Mouse (Mus musculus): Measurements from ENCODE around the gene Tax1bp1. TPM values are rescaled to one million over a fixed set of nuclear protein-coding genes. Genes with fewer than 3 reads are reported as not detected.

Tax1bp1 gene
- total RNA-seq, 2 experiments from 2014 or later: 115 to 127 TPM

DNA sequence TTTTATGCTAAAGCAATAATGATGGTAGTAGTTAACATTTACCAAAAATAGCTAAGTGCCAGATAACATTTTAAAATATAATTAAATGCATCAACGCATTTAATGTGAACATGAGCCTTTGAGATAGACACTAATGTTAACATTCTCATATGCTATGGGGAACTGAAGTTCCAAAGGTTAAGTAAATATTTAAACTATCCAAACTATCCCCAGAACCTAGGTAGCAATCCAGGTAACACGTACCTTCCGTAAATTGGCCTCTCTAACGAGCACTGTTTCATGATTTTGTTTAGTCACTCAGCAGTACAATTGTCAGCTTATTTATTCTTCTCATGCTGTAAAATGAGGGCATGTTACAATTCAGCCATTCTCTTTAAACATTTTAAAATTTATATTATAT is 13.6 kb upstream of the Tax1bp1 start:
- intact Hi-C loops (cut with DNase I): no loop called here
- no peak for DNase-seq

DNA sequence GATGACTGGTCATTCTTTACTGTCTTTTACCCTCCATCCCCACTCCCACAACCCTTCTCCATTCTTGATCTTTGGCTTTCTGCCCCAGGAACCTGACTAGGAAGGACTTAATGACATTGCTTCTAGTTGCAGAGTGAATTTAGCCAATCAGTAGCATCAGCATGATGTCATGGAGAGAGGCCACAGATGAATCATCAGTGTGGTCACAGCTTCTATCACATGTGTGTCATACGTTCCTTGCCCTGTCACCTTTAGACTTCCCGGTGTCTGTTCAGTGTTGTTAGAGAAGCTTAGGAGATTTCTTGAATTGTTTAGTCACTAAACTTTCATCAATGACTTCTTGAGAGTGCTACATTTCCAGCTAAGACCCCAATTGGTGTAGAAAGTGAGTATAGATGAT is 10.3 kb upstream of the Tax1bp1 start:
- DNase-seq: no peak
- intact Hi-C loops (cut with DNase I): no loop called here

DNA sequence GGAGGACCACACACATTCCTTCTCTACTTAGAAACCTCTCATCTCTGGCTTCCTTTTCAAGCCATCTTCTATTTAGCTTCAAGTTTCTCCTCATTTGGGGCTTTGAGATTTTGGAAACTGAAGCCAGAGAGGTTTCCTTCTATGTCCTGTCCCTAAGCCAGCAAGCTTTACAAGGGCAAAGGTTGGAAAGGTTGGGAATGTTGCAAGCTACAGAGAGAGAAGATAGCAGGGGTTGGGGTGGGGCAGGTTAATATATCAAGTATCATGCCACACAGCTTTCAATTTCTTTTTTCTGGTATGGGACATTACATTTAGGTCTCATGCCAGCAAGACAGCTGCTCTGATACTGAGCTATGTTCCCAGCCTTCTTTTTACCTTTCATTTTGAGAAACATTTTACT is 8.2 kb upstream of the Tax1bp1 start:
- intact Hi-C loops (cut with DNase I): no loop called here

DNA sequence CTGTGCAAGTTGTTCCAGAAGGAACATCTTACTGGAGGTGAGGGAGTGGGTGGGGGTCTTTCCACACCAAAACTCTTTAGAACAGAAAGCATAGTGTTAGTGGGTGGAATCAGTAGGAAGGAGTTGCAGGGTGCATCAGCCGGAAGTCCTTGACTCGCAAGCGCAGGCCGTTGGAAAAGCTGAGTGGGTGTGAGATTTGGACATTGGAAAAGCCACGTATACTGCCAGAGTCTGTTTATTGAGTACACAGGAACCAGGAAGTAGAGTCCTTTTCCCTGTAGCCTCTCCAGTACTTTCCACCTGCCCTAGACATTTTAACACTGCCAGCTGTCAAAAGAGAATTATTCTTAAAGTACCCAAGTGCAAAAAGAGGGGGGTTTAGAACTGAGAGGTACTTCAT is 5.7 kb upstream of the Tax1bp1 start:
- intact Hi-C loops (cut with DNase I): no loop called here
- no peak for DNase-seq

More for the DNA sequence above, 8.2 kb upstream of the Tax1bp1 start:
- DNase-seq: no peak

DNA sequence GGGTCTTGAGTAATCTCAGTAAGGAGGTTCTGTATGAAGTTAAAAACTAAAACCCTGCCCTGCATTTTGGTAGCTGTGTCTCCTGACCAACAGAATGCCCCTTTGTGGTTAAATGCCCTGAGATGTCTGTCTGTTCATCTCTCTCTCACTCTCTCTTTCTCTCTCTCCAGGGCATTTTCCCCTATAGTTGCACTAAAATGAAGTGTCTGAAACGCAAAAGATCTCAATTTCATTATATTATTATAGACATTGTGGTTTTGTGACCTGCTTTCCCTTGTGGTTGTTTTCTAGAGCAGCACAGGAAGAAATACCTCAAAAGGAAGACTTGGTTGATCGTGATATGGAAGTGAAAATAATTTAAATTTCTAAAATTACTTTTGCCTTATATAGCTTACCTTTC is 966 bp upstream of the Tax1bp1 start:
- DNase-seq: no peak
- intact Hi-C loops (cut with DNase I): loop anchor here (2.0 kb wide), 1 partner anchor 72 kb away; the partner anchor contains the start of gene Hibadh

DNA sequence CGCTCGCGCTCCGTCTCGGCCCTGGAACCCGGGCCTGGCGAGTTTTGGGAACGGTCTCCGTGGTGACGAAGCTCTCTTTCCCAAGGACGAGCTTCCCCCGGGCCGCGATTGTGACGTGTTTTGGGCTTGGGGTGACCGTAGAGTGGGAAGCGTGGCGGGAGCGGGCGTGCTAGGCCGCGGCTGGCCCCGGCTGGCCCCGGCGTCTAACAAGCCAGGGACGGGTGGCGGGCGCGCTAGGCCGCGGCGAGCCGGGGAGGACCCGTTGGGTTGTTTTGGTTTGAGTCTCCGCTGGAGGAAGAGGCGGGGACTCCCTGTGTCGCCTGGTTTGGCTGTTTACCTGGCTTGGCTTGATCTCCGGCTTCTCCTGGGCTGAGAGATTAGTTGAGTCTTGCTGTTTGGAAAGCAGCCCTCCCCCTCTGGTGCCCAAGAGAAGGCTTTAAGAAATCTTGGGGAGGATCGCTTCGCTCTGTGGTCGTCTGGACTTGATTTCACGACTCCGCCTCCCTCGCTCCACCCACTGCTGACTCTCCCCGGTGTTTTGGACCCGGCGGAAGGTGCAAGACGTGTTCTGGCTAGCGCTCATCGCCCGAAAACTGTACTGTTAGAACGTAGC is 474 bp downstream of the Tax1bp1 start:
- intact Hi-C loops (cut with DNase I): loop anchor here (2.0 kb wide), 1 partner anchor 73 kb away; the partner anchor contains the start of gene Hibadh

DNA sequence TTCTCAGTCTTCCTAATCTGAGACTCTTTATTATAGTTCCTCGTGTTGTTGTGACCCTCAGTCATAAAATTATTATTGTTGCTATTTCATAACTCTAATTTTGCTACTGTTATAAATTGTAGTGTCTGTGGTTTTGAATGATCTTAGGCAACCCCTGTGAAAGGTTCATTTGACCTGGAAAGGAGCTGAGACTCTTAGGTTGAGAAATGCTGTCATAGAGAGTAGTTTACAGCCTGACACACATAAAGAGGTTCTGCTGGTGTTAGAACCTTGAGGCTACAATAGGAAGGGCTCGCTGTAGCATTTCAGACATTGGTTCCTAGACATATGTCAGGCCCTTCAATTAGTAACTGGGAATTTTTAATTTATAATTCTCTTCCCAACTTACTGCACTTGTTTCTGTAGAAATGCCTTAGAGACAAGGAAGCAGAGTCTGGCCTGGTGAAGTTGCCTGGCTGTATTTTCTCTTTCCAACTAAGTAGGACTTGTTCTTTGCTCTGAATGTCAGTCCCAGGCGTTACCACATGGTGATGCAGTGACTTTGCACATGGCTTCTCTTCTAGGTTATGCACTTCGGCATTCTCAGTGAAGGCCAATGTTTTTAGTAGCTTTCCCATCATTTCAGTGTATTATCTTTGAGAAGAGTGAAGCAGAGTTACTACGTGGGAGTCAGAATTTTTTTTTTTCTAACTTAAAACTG is 4.1 kb downstream of the Tax1bp1 start:
- peak in 1 of 2 experiments; percentile 10 for DNase-seq
- intact Hi-C loops (cut with DNase I): no loop called here

More for the DNA sequence above, 474 bp downstream of the Tax1bp1 start:
- peak; percentile 71 to 72 for DNase-seq

DNA sequence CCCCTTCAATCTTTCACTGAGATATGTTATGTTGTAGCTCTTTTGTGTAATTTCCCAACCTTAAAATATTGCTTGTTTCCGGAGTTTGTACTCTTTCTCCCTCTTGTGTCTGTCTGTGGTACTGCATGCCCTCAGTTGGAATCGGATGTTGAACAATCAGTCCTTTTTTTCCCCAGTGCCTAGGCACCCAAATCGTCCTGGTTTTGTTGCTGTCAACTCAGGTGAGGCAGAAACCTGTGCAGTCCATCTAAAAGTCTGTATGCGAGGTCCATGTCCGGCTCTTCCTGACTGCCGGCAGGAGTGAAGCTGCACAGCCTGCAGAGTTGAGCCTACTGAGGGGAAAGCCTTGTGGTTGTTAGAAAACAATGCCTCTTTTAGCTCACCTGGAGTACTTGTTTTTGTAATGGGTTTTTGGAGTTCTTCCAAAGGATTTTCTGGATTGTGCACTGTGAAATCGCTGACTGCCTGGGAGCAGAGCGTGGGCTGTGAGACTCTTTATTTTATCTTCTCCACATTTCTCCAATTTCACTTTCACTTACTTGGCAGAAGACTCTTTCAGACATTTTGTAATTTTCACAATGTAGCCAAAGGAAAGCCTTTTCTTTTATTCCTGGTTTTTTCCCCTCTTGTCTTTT is 11.4 kb downstream of the Tax1bp1 start:
- intact Hi-C loops (cut with DNase I): loop anchor here (1.0 to 5.0 kb wide), 4 partner anchors 62 to 468 kb away; no protein-coding TSS in a partner anchor
- DNase-seq: peak; percentile 56 to 80

DNA sequence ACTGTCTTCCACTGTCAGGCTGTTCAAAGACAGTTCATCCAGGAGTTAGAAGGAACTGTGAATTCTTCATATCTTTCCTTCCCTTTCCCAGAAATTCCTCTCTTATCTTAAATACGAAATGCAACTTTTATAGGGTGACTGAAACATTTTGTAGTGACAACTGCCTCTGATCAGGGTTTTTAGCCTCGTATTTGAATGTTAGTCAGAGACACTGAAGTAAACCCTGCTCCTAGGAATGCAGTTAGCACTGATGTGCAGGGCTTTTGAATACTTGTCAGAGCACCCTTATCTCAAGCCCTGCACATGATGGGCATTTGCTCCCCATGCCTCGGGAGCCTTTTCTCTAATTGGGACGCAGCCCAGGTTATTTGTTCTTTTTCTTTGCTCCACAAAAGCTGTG is 16.8 kb downstream of the Tax1bp1 start:
- DNase-seq: peak in 1 of 2 experiments; percentile 6
- intact Hi-C loops (cut with DNase I): loop anchor here (5.0 kb wide), 1 partner anchor 187 kb away; no protein-coding TSS in a partner anchor

DNA sequence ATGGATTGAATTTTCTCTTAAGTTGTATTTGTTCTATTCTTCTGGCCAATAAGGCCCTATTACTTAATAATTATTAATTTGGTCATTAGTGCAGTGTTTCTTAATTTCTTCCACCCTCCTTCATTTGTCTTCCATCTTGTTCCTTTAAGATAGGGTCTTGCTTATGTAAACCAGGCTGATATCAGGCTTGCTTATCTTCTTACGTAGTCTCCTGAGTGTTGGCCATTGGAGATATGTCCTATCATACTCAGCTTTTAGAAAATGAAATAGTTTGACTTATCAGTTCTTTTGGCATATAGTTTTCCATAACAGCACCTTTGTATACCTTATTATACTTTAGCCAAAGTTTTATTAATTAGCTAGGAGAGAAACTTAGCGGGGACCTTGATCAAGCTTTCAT is 21.1 kb downstream of the Tax1bp1 start:
- DNase-seq: no peak
- intact Hi-C loops (cut with DNase I): loop anchor here (5.0 kb wide), 1 partner anchor 183 kb away; no protein-coding TSS in a partner anchor

DNA sequence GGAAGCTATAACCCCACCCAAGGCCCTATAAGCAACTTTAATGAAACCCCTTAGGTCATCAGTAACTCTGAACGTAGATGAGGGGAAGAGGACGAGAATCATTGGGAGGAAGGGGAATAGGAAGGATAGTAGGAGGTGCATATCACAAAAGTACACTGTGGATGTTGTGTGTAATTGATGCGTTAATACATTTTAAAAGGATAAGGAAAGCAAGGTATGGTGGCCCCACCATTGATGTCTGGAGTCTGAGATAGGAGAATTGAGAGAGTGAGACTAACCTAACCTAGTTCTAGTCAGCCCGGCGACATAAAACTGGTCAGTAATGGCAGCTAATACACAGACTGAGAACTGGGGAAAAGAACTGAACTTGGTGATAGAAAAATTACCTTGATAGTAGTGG is 39.3 kb downstream of the Tax1bp1 start:
- DNase-seq: no peak
- intact Hi-C loops (cut with DNase I): no loop called here

DNA sequence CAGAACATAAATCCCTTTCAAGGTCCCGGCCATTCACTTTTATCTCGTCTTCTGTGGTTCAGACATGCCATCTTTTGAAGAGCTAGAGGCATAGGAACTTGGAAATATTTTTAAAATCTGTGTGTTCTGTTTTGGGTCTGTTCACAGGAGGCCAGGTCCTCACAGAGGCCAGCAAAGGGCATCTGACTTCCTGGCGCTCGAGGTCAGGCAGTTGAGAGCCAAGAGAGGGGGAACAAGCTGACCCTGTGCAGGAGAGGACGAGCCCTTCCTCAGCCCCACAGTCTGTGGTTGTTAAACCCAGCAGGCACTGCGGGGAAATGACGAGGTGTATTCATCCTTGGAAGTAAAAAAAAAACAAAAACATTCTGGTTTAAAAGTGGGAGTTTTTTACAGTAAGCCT is 51.7 kb downstream of the Tax1bp1 start:
- DNase-seq: no peak
- intact Hi-C loops (cut with DNase I): no loop called here

DNA sequence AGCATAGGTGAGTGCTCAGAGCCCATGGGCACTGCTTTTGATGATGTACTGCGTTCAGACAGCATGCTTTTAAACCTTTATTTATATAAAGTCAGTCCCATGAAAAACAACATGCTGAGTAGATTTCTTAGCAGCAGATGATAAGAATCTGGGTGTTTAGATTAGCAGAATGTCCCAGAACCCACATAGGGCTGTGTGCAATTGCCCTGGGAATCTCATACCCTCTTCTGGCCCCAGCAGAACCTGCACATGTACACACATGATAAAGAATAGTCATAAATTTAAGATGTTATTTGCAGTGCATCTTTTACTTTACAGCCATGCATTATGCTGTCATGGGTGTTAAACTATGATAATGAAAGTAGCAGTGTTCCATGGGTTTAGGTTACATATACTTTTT is 57.3 kb downstream of the Tax1bp1 start:
- no peak for DNase-seq
- intact Hi-C loops (cut with DNase I): no loop called here

DNA sequence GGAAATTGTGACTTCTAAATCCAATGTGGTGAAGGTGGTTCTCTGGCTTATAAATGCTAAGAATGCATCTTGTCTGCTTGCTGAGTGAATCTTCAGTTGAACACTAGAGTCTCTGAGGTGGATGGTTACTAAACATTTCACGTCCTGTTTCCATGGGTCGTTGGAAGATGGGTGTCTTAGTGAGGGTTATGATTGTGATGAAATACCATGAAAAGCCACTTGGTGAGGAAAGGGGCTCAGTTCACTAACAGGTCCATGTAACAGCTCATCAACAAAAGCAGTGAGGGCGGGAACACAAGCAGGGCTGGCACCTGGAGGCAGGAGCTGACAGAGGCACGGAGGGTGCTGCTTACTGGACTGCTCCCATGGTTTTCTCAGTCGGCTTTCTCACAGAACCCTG is 59.6 kb downstream of the Tax1bp1 start:
- intact Hi-C loops (cut with DNase I): no loop called here

DNA sequence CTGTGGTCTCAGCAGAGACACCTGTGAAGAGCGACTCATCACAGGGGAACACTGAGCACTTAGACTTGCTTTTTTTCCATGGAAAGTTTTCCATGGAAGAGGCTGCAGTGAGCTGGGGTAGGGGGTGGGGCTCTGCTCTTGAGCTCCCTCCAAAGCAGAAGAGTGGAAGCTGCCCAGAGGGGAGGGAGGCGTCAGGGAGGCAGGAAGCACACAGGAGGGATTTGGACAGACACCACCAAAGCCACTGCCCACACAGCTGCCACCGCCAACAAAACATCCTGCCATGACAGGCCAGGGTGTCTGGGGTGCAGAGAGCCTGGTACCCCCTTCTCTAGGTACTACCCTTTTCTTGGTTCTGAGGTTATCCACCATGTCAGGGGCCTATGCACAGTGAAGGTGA is 61.8 kb downstream of the Tax1bp1 start:
- DNase-seq: no peak
- intact Hi-C loops (cut with DNase I): no loop called here

More for the DNA sequence above, 59.6 kb downstream of the Tax1bp1 start:
- no peak for DNase-seq

DNA sequence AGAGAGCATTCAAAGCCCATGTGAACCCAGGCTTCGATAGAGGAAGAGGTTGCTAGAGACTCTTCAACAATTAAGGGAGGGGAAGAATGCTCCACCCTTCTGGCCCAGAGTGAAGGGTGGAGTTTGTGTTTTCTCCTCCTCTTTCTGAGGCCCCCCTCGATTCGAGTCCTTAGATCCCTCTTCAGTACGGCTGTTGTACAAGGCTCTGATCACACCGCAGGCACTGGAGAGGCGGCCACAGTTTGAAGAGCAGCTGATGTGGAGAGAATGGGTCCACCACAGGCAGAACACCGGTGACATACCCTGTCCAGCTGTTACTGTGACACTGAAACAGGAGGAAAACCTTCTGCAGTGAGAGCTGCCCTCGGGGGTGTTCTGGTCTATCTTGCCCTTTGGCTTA is 62.4 kb downstream of the Tax1bp1 start:
- intact Hi-C loops (cut with DNase I): no loop called here
- DNase-seq: no peak

DNA sequence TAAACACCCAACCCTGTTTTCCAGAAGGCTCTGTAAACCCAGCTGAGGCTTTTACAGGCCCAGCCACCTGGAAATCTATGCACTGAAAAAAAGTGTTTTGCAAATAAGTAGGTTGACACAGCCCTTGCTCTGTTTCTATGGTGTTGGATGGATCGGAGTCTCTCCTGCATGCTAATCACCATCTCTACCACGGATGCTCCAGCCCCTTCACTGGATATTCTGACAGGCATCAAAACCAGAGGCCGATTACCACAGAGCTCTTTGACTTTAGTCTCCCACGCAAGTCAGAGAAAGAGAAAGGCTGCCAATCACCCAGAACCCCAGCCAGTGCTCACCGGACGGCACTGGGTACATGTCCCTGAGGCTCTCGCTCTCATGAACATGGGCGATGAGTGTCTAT is 63.5 kb downstream of the Tax1bp1 start:
- intact Hi-C loops (cut with DNase I): no loop called here

DNA sequence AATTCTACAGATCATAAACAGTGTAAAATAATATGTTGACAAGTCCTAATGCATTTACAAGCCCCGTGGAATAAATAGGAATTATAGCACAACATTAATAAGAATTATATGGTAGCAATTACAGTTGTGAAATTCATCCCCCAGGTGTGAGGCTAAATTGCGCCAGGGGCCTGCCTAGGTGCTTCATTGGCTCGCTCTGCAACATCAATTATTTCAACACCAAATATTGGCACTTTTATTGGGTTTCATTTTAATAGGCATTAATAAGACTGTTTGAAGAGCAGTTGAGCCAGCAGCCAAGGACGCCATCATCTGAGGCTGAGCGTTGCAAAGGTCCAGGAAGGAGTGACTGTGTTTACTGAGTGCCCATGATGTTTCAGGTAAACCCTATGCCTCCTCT is 65.0 kb downstream of the Tax1bp1 start:
- DNase-seq: no peak
- intact Hi-C loops (cut with DNase I): no loop called here

More for the DNA sequence above, 63.5 kb downstream of the Tax1bp1 start:
- no peak for DNase-seq

DNA sequence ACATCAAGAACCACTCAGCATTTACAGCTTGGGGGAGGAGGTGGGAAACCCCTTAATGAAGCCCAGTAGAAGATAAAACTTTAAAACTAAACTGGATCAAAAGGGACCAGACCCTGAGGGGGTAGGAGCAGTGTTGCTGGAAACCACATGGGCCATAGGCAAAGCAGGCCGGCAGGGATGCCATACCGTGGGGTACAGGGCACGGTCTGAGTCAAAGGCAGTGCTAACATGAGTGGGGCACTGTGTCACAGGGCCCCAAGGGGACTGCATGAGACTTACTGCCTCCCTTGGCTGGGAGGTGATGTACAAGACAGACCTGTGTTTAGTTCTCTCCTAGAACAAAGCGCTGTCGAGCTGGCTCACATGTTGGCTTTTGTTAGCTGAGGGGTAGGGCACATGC is 66.0 kb downstream of the Tax1bp1 start:
- intact Hi-C loops (cut with DNase I): no loop called here
- DNase-seq: no peak

DNA sequence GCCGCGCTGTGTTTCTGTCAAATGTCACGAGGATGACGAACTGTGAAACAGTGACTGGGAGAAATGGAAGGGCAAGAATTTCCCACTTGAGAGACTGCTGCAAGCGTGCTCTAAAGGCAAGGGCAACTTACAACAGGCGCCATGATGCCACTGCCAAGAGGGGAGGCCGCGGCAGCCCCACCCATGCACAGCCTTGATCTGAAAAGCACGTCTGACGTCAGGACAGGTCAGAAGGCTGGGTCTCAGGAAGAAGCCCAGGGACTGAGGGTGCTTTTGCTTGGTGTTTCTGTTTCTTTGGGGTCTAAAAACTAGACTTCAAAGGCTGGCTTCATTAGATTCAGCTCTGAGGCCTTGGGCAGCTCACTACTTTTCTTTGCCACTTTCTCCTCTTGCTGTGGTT is 76.8 kb downstream of the Tax1bp1 start:
- no peak for DNase-seq
- intact Hi-C loops (cut with DNase I): no loop called here

DNA sequence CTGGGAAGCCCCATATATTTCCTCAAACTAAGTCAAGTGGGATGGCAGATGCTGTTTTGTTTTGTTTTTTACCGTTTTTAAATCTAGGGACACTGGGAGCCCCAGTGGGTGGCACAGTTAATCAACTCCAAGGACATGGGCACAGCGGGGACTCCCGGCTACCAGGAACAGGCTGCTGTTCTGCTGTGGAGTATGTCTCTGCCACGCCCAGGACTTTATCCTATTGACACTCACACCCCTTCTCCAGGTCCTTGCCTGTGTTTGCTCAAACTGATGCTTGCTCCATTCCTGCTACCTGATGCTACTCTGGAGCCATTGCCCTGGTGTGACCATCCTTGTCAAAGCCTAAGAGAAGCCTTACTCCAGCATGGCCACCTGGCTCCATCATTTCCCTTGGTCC is 77.3 kb downstream of the Tax1bp1 start:
- intact Hi-C loops (cut with DNase I): no loop called here
- no peak for DNase-seq

DNA sequence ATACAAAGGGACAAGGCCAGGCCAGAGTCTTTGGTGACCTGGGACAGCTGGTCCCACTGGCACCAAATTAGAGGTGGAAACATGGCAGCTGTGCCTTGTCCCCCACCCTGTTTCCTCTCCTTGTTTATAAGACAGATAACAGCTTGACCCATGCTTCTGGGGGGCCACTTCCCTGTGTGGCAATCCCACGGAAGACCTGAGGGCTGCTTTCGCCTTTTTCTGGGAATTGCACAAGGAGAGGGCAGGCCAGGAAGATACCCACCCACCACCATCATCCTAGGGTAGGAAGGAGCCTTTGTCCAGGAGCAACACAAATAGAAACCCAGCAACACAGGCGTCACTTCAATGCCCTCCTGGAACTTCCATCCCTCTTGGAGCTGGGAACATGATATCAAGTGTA is 78.9 kb downstream of the Tax1bp1 start:
- no peak for DNase-seq
- intact Hi-C loops (cut with DNase I): no loop called here

Measured in heart, postnatal 14 days (tissue).